Mouse (Mus musculus): ENCODE results near the gene 4833439L19Rik.

The 4833439L19Rik gene

GRCm38 (mm10) chr13:54527140-54527539 lies 38.1 kb downstream of the 4833439L19Rik start:
- DNase-seq (ENCODE audit: extremely low read depth, low read depth), result no peak

- no peak for DNase-seq (ENCODE audit: extremely low read depth, low read depth)
Observed at GRCm38 (mm10) chr13:54521181-54521580, 44.1 kb downstream of the 4833439L19Rik start.

GRCm38 (mm10) chr13:54520221-54520620 lies 45.0 kb downstream of the 4833439L19Rik start:
- no peak for DNase-seq (ENCODE audit: extremely low read depth, low read depth)

- no peak for DNase-seq (ENCODE audit: extremely low read depth, low read depth)
Observed at GRCm38 (mm10) chr13:54505920-54506319, 59.3 kb downstream of the 4833439L19Rik start.

GRCm38 (mm10) chr13:54504611-54505260 lies 60.5 kb downstream of the 4833439L19Rik start:
- DNase-seq (ENCODE audit: extremely low read depth, low read depth), result peak; percentile 41

GRCm38 (mm10) chr13:54503604-54504521 lies 61.4 kb downstream of the 4833439L19Rik start, which contains the start of gene Simc1:
Simc1 (plus strand) TSS chr13:54503779.
- peak; percentile 47 for DNase-seq (ENCODE audit: extremely low read depth, low read depth)

GRCm38 (mm10) chr13:54503278-54503603 lies 62.0 kb downstream of the 4833439L19Rik start:
- peak; percentile 12 for DNase-seq (ENCODE audit: extremely low read depth, low read depth)

- peak; percentile 26 for DNase-seq (ENCODE audit: extremely low read depth, low read depth)
Observed at GRCm38 (mm10) chr13:54501957-54502690, 63.1 kb downstream of the 4833439L19Rik start.

GRCm38 (mm10) chr13:54501352-54501751 lies 63.9 kb downstream of the 4833439L19Rik start:
- no peak for DNase-seq (ENCODE audit: extremely low read depth, low read depth)

Data from MEL-GATA-1-ER (cell line).